Mouse (Mus musculus): ENCODE data around the gene Cst12. TPM values are rescaled to one million over a fixed set of nuclear protein-coding genes. Genes with fewer than 3 reads are reported as not detected.
A peak's percentile ranks its signal among the peaks of the same experiment; 100 is the strongest.
"Not testable (repeated sequence)": the region's sequence is repeated elsewhere in the genome, so short reads cannot be mapped to it uniquely, and the experiment has no call there.

Cst12 gene
- total RNA-seq (2021): not detected
- long read RNA-seq, experiment 1: 0 reads
- long read RNA-seq, experiment 2: 0 reads

- DNase-seq: no peak
Observed at GRCm38 (mm10) chr2:148789142-148789541, at the start of gene Cst12. TSS of gene Cst12 (plus strand) at chr2:148789361.

- DNase-seq: peak; percentile 29
Observed at GRCm38 (mm10) chr2:148743001-148743400, 46.2 kb upstream of the Cst12 start.

GRCm38 (mm10) chr2:148743846-148744407, 45.2 kb upstream of the Cst12 start:
- DNase-seq: no peak

- DNase-seq: no peak
Observed at GRCm38 (mm10) chr2:148750058-148750457, 39.1 kb upstream of the Cst12 start, which contains the start of gene Cstl1. TSS of gene Cstl1 (plus strand) at chr2:148750358.

- peak; percentile 56 for DNase-seq
Observed at GRCm38 (mm10) chr2:148751893-148752813, 37.0 kb upstream of the Cst12 start.

- DNase-seq: no peak
Observed at GRCm38 (mm10) chr2:148754310-148754846, 34.8 kb upstream of the Cst12 start.

GRCm38 (mm10) chr2:148763648-148764388, 25.3 kb upstream of the Cst12 start:
- DNase-seq: no peak

GRCm38 (mm10) chr2:148771397-148771796, 17.8 kb upstream of the Cst12 start, which contains the start of gene Cst11:
TSS of gene Cst11 (minus strand) at chr2:148771497.
- DNase-seq: not testable (repeated sequence)

GRCm38 (mm10) chr2:148781709-148782108, 7.5 kb upstream of the Cst12 start, which contains the start of gene 8030411F24Rik:
TSS of gene 8030411F24Rik (plus strand) at chr2:148782009.
- DNase-seq: no peak

- DNase-seq: no peak
Observed at GRCm38 (mm10) chr2:148798485-148798884, 9.3 kb downstream of the Cst12 start, which contains the start of gene Cst8. TSS of gene Cst8 (plus strand) at chr2:148798785.

- DNase-seq: no peak
Observed at GRCm38 (mm10) chr2:148801491-148801921, 12.3 kb downstream of the Cst12 start.

- no peak for DNase-seq
Observed at GRCm38 (mm10) chr2:148806696-148807095, 17.5 kb downstream of the Cst12 start.

- no peak for DNase-seq
Observed at GRCm38 (mm10) chr2:148819909-148820308, 30.7 kb downstream of the Cst12 start, which contains the start of gene Cst13. TSS of gene Cst13 (plus strand) at chr2:148820081.

GRCm38 (mm10) chr2:148825986-148826385, 36.8 kb downstream of the Cst12 start:
- no peak for DNase-seq

GRCm38 (mm10) chr2:148834912-148835311, 45.8 kb downstream of the Cst12 start, which contains the start of gene Cst9:
TSS of gene Cst9 (plus strand) at chr2:148835147.
- DNase-seq: no peak

GRCm38 (mm10) chr2:148838075-148838777, 49.1 kb downstream of the Cst12 start:
- no peak for DNase-seq

- no peak for DNase-seq
Observed at GRCm38 (mm10) chr2:148839224-148839623, 50.1 kb downstream of the Cst12 start.

All from gastrocnemius, postnatal 10 days (tissue).